Mouse (Mus musculus) embryonic facial prominence, embryonic 13.5 days (tissue): ENCODE results near the gene Gm13030. TPM values are rescaled to one million over a fixed set of nuclear protein-coding genes. Genes with fewer than 3 reads are reported as not detected.
A peak's percentile ranks its signal among the peaks of the same experiment; 100 is the strongest.
"Not testable (repeated sequence)": the region's sequence is repeated elsewhere in the genome, so short reads cannot be mapped to it uniquely, and the experiment has no call there.

Experiments
- ATAC-seq: fragments of 200-750 bp; cut with Nextera tagmentation; 2 replicates; pipeline ENCODE4 v1.8.0; 2017; ENCODE audit warnings: low read depth; ENCODE audit not compliant: insufficient number of reproducible peaks, insufficient read depth, low FRiP score, low TSS enrichment
- H3K27ac ChIP-seq: fragments of 300-500 bp; sonication (generic); 2 replicates; pipeline ENCODE4 v1.5.1; 2015; ENCODE audit warnings: moderate library complexity, mild to moderate bottlenecking, inconsistent platforms
- H3K27me3 ChIP-seq: fragments of 300-500 bp; sonication (generic); 2 replicates; pipeline ENCODE4 v1.6.1; 2015; ENCODE audit warnings: mild to moderate bottlenecking, inconsistent platforms
- H3K36me3 ChIP-seq: fragments of 300-500 bp; sonication (generic); 2 replicates; pipeline ENCODE4 v1.6.1; 2015; ENCODE audit warnings: mild to moderate bottlenecking, inconsistent platforms
- H3K4me1 ChIP-seq: fragments of 300-500 bp; sonication (generic); 2 replicates; pipeline ENCODE4 v1.6.1; 2015; ENCODE audit warnings: inconsistent platforms
- H3K4me2 ChIP-seq: fragments of 300-500 bp; sonication (generic); 2 replicates; pipeline ENCODE4 v1.6.1; 2015; ENCODE audit warnings: moderate library complexity, mild to moderate bottlenecking, inconsistent platforms
- H3K4me3 ChIP-seq: fragments of 300-500 bp; sonication (generic); 2 replicates; pipeline ENCODE4 v1.5.1; 2015; ENCODE audit warnings: mild to moderate bottlenecking, inconsistent platforms
- H3K9ac ChIP-seq: fragments of 300-500 bp; sonication (generic); 2 replicates; pipeline ENCODE4 v1.6.1; 2015; ENCODE audit warnings: mild to moderate bottlenecking, inconsistent platforms
- H3K9me3 ChIP-seq: fragments of 300-500 bp; sonication (generic); 2 replicates; pipeline ENCODE4 v1.6.1; 2016; ENCODE audit warnings: inconsistent platforms
- WGBS: fragments of 180-500 bp; shearing (Covaris S2); methylation state at CpG from one replicate; pipeline ENCODE4 v1.1.7; 2015; ENCODE audit warnings: mixed read lengths; 5-methylcytosine and 5-hydroxymethylcytosine counted together
- polyA plus RNA-seq: library from polyadenylated mRNA; unstranded; fragments of >200 nt; fragmentation: Nextera tagmentation; extraction: Ambion mirVana; gene quantifications from 2 replicates; pipeline ENCODE4 v1.2.1, GENCODE M21; 2015

Gm13030 gene
- polyA plus RNA-seq, 1 experiment from 2014 or later = not detected

DNA sequence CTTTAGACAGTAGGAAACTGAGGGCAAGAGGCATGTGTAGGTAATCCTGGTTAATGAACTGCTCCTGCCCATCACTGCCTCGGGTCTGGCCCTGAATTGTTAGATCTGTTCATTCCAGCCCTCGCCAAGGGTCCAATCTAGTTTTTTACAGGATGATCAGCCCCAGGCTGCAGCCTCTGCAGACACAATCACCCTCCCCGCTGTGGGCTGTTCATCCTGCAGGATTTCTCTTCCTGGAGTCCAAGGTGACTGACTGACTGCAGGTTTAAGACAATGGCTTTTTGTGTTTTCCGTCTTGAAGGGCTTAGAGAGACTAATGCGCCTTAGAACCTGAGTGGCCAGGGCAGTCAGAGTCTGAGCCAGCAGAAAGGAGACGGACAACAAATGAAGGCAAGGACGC is 15.4 kb upstream of the Gm13030 start:
- Histone ChIP-seq H3K27me3 (no peaks in the 10 kb centered on the region), H3K4me3 (no peak overlapping the region), H3K4me1 (no peaks in the 10 kb centered on the region), H3K9ac (no peak overlapping the region), H3K9me3 (no peaks in the 10 kb centered on the region), H3K4me2 (no peak overlapping the region), H3K27ac (no peak overlapping the region), H3K36me3 (peaks cover 26% of the 10 kb centered on the region)
- WGBS = 37% methylated on average over 7 of the region's 7 CpGs
- no peak for ATAC-seq

DNA sequence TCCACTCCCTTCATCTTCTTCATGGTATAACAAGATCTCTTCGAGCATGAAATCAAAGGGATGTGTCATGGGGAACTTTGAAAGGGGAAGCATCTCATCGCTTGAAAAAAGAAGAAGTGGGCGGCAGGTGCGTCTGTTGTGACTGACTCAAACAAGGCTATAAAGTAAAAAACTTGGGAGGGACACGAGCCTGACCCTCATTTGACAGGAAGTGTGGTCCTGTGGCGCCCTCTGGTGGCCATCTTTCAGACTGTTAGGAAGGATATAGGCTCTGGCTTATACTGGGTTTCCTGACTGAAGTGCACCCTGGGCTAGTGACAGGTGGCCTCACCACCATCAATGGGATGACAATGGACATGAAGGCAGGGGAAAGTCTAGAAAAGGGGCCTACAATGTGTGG is 10.5 kb upstream of the Gm13030 start:
- H3K4me3 ChIP-seq = no peak overlapping the region
- H3K9ac ChIP-seq = no peak overlapping the region
- no peaks in the 10 kb centered on the region for H3K9me3 ChIP-seq
- no peak overlapping the region for H3K4me2 ChIP-seq
- no peak overlapping the region for H3K27ac ChIP-seq
- 17% methylated on average over 6 of the region's 6 CpGs for WGBS
- H3K27me3 ChIP-seq = peaks cover 6% of the 10 kb centered on the region; the same call in 1 of the 2 replicates
- peaks cover 8% of the 10 kb centered on the region; the same call in 1 of the 2 replicates for H3K4me1 ChIP-seq
- no peak for ATAC-seq
- H3K36me3 ChIP-seq = no peaks in the 10 kb centered on the region

DNA sequence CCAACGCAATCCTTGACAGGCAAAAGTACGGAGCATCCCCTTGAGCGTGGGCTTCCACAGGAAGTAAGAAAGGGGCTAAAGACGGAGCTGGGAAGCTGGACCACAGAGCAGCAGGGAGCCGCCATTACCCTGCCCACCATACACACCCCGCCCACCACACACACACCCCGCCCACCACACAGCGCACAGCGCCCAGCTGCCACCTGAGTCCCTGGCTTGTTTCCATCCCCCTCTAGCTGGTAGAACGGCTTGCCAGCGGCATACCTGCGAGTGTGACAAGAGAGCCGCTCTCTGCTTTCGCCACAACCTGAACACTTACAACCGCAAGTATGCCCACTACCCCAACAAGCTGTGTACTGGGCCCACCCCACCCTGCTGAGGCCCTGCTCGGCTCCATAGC is 8.4 kb upstream of the Gm13030 start:
- H3K36me3 ChIP-seq = no peaks in the 10 kb centered on the region
- peak overlapping the region; percentile 51 for H3K9ac ChIP-seq
- peak overlapping the region; percentile 58 for H3K4me2 ChIP-seq
- H3K27ac ChIP-seq = no peak overlapping the region
- peaks cover 6% of the 10 kb centered on the region; the same call in 1 of the 2 replicates for H3K27me3 ChIP-seq
- 0 out of 2 replicates have a peak, but pooled peaks have one; percentile 27 for ATAC-seq
- no peaks in the 10 kb centered on the region for H3K9me3 ChIP-seq
- WGBS = 9% methylated on average over 16 of the region's 16 CpGs
- peaks cover 8% of the 10 kb centered on the region; the same call in 1 of the 2 replicates for H3K4me1 ChIP-seq
- peak overlapping the region; percentile 29 for H3K4me3 ChIP-seq

DNA sequence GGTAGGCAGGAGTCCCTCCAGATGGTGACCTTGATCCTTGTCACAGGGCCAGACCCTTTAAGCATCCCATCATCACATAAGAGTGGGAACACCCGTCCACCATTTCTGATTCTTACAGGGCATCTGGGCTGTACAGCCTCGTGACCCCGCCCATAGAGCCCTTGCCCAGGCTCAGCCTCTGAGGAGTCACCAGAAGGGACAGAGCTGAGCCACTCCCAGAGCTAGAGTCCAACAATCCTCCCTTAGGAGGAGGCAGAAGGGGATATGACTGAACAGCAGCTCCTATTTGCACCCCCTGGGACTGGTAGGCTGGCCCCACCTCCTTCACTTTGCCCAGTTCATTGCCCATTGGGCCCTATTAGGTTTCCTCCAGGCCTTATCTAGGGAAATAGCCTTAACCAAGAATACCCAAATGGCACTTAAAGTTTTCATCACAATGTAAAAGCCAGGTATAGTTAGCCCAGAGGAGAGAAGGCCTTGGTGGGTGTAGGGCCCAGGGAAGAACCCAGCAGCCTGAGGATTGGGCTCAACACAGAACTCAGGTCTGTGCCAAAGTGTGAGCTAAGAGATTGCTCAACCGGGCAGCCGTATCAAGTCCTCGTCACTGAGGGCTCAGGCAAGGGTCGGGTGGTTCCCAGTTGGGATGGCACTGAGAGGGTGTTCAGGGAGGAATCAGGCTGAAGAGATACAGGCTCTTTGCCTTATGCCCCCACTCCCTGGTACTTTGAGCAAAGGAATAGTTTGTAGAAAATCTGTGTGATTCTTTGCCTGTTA is 7.2 kb upstream of the Gm13030 start:
- H3K9me3 ChIP-seq = no peaks in the 10 kb centered on the region
- no peak overlapping the region for H3K27ac ChIP-seq
- H3K4me3 ChIP-seq = no peak overlapping the region
- peaks cover 8% of the 10 kb centered on the region; the same call in 1 of the 2 replicates for H3K4me1 ChIP-seq
- no peaks in the 10 kb centered on the region for H3K36me3 ChIP-seq
- H3K27me3 ChIP-seq = peaks cover 6% of the 10 kb centered on the region; the same call in 1 of the 2 replicates
- 82% methylated on average over 7 of the region's 7 CpGs for WGBS
- no peak overlapping the region for H3K4me2 ChIP-seq
- no peak for ATAC-seq
- no peak overlapping the region for H3K9ac ChIP-seq

- Histone ChIP-seq H3K27ac (no peak overlapping the region), H3K4me2 (no peak overlapping the region)
Observed at GRCm38 (mm10) chr4:138879808-138880207, 6.0 kb upstream of the Gm13030 start.

DNA sequence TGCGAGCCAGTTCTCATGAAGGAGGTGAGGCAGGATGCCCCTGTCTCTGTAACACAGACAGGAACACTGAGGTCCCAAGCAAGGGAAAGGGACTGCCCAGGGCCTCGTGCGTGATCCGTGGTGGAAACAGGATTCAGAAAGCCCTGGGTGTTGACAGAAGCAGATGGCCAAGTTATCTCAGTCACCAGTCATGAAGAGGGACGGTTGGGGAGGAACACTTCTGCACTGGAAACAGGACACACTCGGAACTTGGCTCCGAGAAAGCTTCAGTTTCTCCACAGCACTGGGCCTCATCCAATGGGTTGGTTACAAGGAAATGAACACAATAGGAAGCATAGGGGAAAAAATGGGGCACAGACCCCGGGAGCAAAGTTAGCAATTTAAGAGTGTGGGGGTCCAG is 5.0 kb upstream of the Gm13030 start:
- no peak overlapping the region for H3K27ac ChIP-seq
- H3K4me1 ChIP-seq = peaks cover 8% of the 10 kb centered on the region; the same call in 1 of the 2 replicates
- WGBS = 63% methylated on average over 8 of the region's 8 CpGs
- no peak for ATAC-seq
- H3K27me3 ChIP-seq = peaks cover 6% of the 10 kb centered on the region; the same call in 1 of the 2 replicates
- no peak overlapping the region for H3K9ac ChIP-seq
- no peak overlapping the region for H3K4me3 ChIP-seq
- no peaks in the 10 kb centered on the region for H3K9me3 ChIP-seq
- no peak overlapping the region for H3K4me2 ChIP-seq
- no peaks in the 10 kb centered on the region for H3K36me3 ChIP-seq

More at GRCm38 (mm10) chr4:138879808-138880207, 6.0 kb upstream of the Gm13030 start:
- ATAC-seq = no peak
- Histone ChIP-seq H3K9ac (no peak overlapping the region), H3K4me1 (peaks cover 8% of the 10 kb centered on the region; the same call in 1 of the 2 replicates), H3K4me3 (no peak overlapping the region), H3K9me3 (no peaks in the 10 kb centered on the region), H3K36me3 (no peaks in the 10 kb centered on the region), H3K27me3 (peaks cover 6% of the 10 kb centered on the region; the same call in 1 of the 2 replicates)
- WGBS = 88% methylated on average over 11 of the region's 11 CpGs

GRCm38 (mm10) chr4:138877731-138878130 is 4.0 kb upstream of the Gm13030 start, which contains the start of gene Pla2g2e:
Pla2g2e (plus strand) TSS chr4:138877942.
- Histone ChIP-seq H3K4me3 (no peak within 1 kb of the TSS), H3K9me3 (no peaks in the 10 kb centered on the region), H3K27ac (no peak within 1 kb of the TSS), H3K9ac (no peak within 1 kb of the TSS), H3K4me1 (peaks cover 8% of the 10 kb centered on the region; the same call in 1 of the 2 replicates), H3K4me2 (no peak within 1 kb of the TSS), H3K27me3 (peaks cover 6% of the 10 kb centered on the region; the same call in 1 of the 2 replicates), H3K36me3 (no peaks in the 10 kb centered on the region)
- whole genome bisulfite sequencing = 76% methylated on average over 4 of the region's 4 CpGs
- ATAC-seq = no peak

DNA sequence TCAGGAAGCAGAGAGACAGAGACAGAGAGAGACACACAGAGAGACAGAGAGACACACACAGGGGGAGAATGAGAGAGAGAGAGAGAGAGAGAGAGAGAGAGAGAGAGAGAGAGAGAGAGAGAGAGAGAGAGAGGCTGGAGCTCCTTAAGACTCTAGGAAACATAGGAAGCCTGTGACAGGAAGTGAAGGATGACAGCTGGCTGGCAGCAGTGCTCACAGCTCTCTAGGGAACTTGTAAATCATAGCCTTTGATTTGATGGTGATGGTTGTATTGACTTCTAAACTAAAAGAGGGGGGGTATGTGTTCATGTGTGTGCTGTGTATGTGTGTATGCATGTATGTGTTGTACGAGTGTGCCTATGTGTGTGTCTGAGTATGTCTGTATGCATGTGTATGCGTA is 2.2 kb upstream of the Gm13030 start:
- H3K9me3 ChIP-seq = peaks cover 2% of the 10 kb centered on the region; the same call in 1 of the 2 replicates
- 93% methylated on average over 2 of the region's 2 CpGs for WGBS
- no peak for ATAC-seq

GRCm38 (mm10) chr4:138875275-138875674 is 1.5 kb upstream of the Gm13030 start:
- H3K9me3 ChIP-seq, H3K9ac ChIP-seq, H3K27ac ChIP-seq, ATAC-seq, H3K4me2 ChIP-seq, H3K4me3 ChIP-seq, H3K27me3 ChIP-seq, H3K36me3 ChIP-seq, H3K4me1 ChIP-seq: not testable (repeated sequence)
- WGBS = 81% methylated on average over 2 of the region's 2 CpGs

More for the DNA sequence above, 2.2 kb upstream of the Gm13030 start:
- no peak overlapping the region for H3K4me3 ChIP-seq
- H3K36me3 ChIP-seq = no peaks in the 10 kb centered on the region
- no peaks in the 10 kb centered on the region for H3K27me3 ChIP-seq
- no peak overlapping the region for H3K9ac ChIP-seq
- H3K27ac ChIP-seq = no peak overlapping the region
- no peak overlapping the region for H3K4me2 ChIP-seq
- no peaks in the 10 kb centered on the region for H3K4me1 ChIP-seq

DNA sequence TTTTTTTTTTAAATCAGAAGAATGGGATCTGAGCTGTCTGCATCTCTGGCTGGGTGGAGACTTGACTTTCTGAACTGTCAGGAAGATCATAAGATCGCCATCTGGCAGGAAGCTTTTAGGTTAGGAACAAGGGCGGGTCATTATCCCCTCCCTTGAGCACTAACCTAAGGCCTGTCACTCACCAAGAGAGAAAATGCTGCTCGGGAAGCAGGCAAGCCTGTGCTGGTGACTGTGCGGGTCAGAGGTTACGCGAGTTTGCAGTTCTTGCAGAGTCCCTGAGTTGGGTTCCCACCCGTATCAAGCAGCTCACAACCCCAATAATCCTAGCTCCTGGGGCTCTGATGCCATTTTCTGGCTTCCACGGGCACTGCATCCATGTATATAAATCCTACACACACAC is 5.1 kb downstream of the Gm13030 start:
- no peak overlapping the region for H3K27ac ChIP-seq
- WGBS = 32% methylated on average over 8 of the region's 8 CpGs
- H3K9ac ChIP-seq = no peak overlapping the region
- no peaks in the 10 kb centered on the region for H3K36me3 ChIP-seq
- H3K9me3 ChIP-seq = peaks cover 2% of the 10 kb centered on the region; the same call in 1 of the 2 replicates
- H3K4me3 ChIP-seq = no peak overlapping the region
- H3K27me3 ChIP-seq = peaks cover 3% of the 10 kb centered on the region; the same call in 1 of the 2 replicates
- H3K4me2 ChIP-seq = no peak overlapping the region
- no peak for ATAC-seq
- no peaks in the 10 kb centered on the region for H3K4me1 ChIP-seq

GRCm38 (mm10) chr4:138866413-138866812 is 7.4 kb downstream of the Gm13030 start:
- Histone ChIP-seq H3K27ac (no peak overlapping the region), H3K4me3 (no peak overlapping the region)
- ATAC-seq = no peak

DNA sequence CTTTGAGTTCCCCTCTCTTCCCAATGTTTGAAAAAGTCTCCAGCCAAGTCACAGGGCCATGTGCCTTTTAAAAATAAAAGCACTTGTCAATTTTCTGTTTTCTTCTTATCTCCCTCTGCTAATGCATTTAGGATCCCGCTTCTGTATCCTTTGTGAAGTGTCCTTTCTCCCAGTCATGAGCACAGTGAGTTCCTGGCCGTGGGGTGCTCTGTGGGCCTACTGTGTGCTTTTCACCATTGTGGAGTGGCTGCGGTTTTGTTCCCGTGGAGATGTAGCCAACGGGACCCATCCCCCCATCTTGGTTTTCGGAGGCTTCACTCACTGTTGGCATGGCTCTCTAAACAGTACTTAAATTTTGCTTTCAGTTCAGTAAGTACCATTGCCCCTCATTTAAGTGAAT is 7.8 kb downstream of the Gm13030 start:
- WGBS = 68% methylated on average over 6 of the region's 6 CpGs
- Histone ChIP-seq H3K4me2 (no peak overlapping the region), H3K36me3 (no peaks in the 10 kb centered on the region), H3K4me1 (no peaks in the 10 kb centered on the region), H3K27me3 (peaks cover 3% of the 10 kb centered on the region; the same call in 1 of the 2 replicates), H3K4me3 (no peak overlapping the region), H3K9ac (no peak overlapping the region), H3K27ac (no peak overlapping the region), H3K9me3 (no peaks in the 10 kb centered on the region; the same call in 1 of the 2 replicates)
- ATAC-seq = no peak

More at GRCm38 (mm10) chr4:138866413-138866812, 7.4 kb downstream of the Gm13030 start:
- Histone ChIP-seq H3K4me1 (no peaks in the 10 kb centered on the region), H3K4me2 (no peak overlapping the region), H3K27me3 (peaks cover 3% of the 10 kb centered on the region; the same call in 1 of the 2 replicates), H3K36me3 (no peaks in the 10 kb centered on the region), H3K9me3 (no peaks in the 10 kb centered on the region; the same call in 1 of the 2 replicates), H3K9ac (no peak overlapping the region)
- WGBS = 12% methylated on average over 7 of the region's 7 CpGs
